Mouse (Mus musculus) lung, postnatal 36 days (tissue): ENCODE measurements around the gene Arl5c.

ENCODE experiments used
- DNase-seq: peaks from one replicate; pipeline ENCODE4 v3.0.0; 2022; ENCODE audit warnings: mixed read lengths

Gene Arl5c

DNA sequence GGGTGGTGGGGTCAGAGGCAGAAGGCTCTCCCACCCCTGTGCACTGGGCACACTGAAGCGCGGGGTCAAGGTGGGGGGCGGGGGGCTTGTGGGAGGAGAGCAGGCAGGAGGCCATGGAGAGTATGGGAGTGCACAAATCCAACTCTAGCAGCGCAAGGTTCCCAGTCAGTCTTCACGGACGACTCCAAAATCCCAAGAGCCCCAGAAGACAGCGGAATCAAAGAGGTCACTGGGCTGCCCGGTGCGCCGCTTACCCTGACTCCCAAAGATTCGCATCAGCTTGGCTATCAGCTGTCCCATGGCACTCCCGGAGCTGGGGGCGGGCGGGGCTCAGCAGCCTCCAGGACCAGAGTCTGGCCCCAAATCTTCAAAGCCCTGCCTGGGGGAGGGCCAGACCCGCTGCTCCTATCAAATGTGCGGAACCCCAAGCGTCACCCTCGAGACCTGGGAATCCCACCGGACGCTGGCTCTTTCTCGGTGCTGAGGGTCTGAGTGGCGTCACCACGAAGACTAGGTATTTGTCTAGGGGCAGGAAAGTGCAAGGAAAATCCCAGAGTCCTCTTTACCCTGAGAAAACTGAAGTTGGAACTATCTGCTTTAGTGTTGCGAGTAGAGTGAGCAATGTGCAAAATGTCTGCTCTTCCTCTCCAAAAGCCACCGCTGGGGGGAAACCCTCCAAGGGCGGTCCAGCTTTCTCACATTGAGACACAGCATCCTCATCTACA is at the start of gene Arl5c:
Gene Arl5c, minus strand, starts transcription at position 618 of the 725 bp plus-strand sequence.
- peak; percentile 54 for DNase-seq

DNA sequence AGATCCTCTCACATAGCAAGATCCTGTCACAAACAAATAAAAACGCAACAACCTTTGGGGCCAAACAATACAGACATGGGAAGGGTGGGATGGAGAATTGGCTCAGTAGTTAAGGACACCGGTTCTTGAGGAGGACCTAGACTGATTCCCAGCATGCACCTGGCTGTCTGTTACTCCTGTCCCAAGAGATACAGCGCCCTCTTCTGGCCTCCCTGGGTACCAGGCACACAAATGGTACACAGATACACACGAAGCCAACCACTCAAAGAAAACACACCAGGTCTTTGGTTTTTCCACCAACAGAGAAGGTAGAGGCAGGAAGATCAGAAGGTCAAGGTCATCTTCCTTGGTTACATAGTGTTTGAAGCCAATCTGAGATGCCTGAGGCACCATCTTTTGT is 49.6 kb upstream of the Arl5c start:
- DNase-seq, result no peak

DNA sequence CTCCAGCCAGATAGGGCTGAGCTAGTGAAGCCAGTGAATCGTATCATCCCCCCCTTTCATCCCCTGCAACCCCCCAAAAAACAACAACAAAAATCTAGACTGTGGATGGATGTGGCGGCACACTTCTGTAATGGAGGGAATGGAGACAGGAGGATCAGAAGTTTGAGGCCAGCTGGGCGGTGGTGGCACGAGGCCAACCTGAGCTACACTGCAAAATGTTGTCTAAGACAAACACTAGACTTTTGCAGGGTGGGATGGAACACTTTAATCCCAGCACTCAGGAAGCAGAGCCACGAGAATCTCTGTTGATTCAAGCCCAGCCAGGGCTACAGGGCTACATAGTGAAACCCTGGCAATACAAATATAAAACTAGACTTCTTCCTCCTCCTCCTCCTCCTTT is 48.1 kb upstream of the Arl5c start:
- DNase-seq, result no peak

DNA sequence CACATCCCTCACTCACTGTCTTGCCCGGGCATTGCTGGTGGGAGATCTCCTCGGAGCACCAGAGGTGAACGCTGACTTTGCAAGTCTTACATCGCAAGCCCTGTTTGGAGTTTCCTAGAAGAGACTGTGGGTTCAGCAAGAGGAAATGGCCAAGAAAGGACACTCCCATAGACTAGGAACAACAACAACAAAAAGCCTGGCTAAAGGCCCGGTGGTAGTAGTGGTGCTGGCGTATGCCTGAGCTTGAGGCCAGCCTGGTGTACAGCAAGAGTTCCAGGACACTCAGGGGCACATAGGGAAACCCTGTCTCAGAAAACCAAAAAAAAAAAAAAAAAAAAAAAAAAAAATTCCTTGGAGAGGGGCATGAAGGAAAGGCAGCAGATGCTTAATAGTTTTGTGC is 46.8 kb upstream of the Arl5c start:
- DNase-seq, result peak; percentile 64

DNA sequence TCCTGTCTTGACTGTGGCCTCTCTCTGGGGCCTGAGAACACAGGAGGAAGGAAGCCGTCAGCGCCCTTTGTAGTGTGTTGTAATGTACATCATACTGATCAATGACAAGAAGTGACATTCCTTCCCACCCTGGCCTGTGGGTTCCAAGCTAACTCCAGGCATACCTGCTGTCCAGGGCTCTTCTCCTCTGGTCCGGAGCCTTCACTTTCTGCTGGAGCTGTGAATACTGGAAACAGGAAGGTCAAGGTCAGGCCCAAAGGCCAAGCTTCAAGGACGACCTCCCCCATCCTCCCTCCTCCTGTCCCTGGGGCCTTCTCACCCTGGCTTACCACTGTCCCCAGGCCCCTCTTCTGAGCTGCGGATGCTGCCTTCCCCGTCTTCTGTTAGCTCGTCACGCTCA is 45.0 kb upstream of the Arl5c start:
- DNase-seq, result no peak

DNA sequence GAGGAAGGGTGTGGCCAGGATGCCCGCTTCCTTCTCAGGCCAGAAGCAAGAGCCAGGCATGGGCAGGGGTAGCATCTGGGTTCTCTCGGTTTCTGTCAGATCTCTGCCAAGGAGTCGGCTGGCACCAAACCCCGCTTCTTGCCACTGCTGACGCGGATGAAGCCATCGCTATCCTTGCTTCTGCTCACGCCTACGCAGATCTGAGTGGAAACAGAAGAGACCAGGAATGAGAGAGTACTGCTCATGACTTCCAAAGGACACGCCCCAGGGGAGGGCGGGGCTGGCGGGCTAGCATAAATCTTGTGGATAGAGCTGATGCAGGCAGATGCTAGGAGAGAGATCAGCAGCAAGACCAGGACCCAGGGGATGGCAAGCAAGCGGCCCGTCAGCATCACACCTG is 41.9 kb upstream of the Arl5c start:
- DNase-seq, result peak; percentile 44

DNA sequence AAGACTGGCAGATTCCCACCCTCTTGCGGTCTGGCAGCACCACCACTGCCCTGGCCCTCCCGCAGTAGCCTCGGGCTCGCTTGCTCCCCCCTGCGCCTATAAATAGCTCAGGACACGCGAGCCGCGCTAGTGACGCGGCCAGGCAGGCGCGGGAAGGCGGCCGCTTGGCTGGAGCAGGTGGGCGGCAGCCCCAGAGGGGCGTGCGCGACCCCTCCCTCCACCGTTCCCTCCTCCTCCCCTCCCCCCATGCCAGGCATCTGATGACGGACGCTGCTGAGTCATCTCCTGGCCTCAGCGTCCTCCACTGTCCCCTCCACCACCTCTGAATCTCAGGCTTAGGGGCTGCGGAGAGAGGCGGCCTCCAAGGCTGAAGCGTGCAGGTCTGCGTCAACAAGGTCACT is 40.0 kb upstream of the Arl5c start:
- peak; percentile 21 for DNase-seq

DNA sequence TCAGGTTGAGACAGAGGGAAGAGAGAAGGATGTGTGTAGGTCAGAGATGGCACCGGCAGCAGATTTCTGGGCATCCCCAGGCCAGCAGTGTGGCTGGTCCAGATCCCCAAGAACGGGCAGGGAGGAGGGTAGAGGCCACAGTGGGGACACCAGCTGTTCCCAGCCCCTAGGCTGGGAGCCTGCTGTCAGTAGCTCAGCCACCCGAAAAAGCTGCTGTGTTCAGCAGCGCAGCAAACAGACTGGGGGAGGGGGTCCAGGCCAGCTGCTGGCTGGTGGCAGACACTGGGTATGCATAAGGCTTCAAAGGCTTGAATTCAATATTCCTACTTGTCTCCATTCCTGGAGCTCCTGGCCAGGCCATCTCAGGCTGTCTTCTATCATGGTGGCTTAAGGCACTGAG is 38.9 kb upstream of the Arl5c start:
- DNase-seq, result no peak

DNA sequence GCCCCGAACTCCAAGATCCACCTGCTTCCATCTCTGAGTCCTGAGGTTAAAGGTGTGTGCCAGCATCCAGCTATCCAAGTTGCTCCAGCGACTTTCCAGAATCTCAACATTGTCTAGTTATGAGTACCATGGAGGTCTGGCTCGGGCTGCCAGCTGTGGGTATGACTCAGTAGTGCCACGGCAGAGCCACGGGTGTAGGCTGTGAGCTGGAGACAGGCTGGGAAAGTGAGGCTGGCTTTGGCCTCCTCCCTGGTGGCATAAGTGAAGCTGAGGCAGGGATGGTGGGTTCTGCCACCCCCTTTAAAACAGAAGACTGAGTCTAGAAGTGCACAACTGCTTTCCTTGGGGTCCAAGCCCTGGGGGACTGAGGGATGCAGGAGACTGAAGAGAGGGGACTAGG is 38.1 kb upstream of the Arl5c start:
- no peak for DNase-seq

DNA sequence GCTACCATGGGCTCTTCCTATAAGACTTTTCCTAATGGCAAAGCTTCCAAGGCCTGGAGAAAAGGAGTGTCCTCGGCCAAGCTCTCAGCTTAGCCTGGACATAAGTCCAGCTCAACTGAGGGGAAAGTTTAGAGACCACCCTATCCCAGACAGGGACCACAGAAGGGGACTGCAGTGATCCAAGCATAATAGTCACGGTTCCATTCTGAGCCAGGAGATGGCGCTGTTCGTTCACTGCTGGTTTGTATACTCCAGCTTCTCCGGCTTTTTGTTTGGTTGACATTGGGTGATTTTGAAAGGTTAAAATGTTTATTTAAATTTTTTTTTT is 35.4 kb upstream of the Arl5c start:
- DNase-seq, result peak; percentile 87

DNA sequence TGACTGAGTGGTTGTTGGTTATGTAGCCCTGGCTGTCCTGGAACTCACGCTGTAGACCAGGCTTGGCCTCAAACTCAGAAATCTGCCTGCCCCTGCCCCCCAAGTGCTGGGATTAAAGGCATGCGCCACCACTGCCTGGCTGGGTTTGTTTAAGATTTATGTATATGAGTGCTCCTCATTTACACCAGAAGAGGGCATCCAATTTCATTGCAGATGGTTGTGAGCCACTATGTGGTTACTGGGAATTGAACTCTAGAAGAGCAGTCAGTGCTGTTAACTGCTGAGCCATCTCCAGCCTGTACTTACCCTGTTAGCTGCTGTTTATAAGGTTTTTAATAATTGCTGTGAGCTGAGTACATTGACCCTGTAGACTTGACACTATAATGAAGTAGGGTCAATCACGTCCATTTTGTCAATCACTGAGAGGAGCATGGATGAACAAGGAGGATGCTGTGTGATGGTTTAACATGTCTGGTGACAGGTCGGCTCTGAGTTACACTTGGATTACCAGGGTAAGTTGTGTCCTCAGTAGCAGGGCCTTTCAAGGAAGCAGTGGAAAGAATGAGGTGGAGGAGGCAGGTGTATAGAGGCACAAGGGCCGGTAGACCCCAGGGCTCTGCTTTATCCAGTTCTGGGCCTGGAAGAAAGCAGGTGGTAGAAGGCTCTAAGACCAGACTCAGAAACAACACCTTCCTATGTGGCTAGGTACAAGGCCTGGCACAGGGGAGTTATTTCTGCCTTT is 34.9 kb upstream of the Arl5c start:
- DNase-seq, result no peak

DNA sequence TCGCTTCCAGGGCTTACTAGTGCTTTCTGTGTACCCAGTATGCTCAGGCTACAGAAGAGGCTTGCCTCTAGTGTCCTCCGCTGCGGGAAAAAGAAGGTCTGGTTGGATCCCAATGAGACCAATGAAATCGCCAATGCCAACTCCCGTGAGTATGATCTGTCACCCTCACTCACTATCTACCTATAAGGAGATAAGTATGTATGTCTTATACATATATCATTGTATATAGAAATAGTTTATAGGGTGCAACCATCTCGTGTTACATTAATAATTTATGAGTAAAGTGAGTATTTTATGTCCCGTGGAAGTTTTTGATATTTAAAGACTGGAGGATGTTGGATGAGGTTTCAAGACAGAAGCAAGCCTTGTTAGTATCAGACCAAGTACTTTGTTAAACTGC is 31.8 kb upstream of the Arl5c start:
- no peak for DNase-seq

DNA sequence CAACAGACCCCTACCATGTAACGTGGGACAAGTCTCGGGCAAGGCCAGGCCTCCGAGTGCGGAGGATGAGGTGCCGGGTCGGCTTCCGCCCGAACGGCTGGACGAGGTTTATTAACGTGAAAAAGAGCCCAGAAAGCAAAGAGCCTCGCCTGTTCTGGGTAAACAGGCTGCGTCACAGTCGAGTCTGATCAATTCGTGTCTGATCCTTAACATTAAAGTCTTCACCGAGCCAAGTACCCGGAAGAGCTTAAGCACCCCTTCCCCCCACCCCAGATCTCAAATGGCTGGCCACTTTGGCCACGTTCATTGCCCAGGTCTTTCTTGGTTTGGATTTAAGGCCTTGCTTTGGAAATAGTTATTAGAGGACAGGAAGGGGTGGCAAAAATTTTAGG is 31.3 kb upstream of the Arl5c start:
- no peak for DNase-seq

DNA sequence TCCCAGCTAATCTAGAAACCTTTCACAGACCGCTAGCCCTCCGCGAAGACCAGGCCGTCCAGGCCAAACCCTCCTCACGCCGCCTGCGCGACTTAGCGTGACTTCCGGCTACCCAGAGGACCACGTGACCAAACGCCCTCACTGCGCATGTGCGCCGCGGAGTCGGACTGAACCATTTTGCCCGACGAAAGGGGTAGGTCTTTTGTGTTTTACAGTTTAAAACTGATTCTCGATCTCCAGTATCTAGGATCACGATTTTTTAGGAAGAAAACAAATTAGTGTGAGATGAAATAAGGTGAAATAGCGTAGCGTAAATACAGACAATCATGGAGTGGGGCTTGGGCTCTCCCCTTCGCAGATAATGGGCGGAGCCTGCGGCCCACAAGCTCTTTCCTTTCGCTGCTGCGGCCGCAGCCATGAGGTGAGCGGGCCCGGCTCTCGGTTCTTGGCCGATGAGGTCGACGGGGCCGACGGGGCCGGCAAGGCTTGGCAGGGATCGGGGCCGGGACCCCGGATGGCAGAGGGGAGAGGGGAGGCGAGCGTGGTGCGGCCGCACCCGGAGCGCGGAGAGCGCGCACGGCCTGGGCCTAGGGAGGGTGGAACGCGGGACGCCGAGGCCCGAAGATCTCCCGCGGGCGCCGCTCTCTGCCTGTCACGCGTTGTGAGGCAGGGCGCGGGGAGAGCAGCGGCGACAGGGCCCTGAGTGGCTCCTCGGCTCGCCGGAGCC is 30.8 kb upstream of the Arl5c start, which contains the start of gene Rpl19:
Gene Rpl19, plus strand, starts transcription at position 141 of the 727 bp plus-strand sequence.
- DNase-seq, result peak; percentile 93

DNA sequence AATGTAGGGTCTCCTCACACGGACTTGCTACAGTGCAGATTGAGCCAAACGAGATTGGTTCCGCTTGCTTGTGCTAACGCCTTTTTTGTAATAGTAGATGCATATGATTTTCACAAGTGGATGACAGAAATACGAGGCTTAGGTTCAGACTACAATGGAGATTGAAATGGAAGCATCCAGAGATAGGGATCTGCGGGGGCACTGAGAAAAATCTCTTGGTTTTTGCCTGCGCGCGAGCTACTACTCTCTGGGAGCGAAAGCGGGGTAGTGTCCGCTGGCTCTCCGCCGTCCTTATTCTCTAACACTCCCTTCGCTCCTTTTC is 30.2 kb upstream of the Arl5c start:
- no peak for DNase-seq

DNA sequence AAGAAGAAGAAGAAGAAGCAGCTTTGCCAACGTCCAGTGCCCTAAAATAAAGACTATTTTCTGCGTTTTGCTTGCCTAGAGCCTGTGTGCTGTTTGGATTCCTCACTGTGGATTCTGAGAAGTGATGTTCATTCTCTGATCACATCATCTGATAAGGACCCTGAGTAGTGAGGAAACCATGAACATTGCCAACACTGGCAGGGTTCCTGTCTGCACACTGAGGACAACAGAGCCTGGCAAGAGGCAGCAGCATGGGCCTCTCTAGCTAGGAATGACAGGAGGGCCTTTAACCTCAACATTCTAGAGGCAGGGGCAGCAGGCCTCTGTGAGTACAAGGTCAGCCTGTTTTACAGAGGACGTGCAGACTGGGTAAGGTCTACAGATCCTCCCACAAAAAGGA is 28.5 kb upstream of the Arl5c start:
- DNase-seq, result no peak

DNA sequence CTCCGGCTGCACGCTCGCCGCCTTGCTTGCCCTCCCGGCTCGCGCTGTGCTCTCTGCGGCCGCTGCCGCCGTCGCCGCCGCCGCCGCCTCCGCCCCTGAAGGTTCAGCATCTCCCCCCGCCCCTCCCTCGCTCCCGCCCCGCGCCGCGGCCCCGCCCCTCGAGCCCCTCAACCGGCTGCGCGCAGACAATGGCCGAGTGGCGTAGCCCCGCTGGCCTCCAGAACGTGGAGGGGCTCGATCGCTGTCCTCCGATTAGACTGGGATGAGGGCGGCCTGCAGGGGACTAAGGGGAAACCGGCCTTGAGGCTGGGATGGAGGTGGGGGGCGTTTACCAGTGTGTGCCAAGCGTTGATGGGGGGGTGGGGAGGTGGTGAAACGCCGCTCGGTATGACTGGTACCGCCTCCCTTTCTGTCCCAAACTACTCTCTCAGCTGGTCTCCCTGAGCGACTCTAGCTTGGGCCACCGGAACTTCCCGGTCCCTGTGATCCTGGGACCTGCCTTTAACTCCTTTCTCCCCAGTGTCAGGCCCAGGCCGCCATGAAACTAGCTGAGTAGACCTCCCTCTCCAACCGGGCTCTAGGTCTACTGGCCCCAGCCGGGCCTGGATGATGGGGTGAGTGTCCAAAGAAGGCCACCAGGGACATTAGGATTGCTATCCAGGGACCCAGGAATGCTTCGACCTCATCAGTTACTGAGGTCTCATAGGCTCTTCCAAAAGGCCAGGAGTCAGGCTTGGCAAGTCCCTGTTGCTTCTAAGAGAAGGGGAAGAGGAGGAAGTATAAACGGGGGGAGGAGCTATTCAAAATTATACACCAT is 26.8 kb upstream of the Arl5c start, which contains the start of gene Cacnb1:
Gene Cacnb1, minus strand, starts transcription at position 480 of the 817 bp plus-strand sequence.
- DNase-seq, result peak; percentile 71

DNA sequence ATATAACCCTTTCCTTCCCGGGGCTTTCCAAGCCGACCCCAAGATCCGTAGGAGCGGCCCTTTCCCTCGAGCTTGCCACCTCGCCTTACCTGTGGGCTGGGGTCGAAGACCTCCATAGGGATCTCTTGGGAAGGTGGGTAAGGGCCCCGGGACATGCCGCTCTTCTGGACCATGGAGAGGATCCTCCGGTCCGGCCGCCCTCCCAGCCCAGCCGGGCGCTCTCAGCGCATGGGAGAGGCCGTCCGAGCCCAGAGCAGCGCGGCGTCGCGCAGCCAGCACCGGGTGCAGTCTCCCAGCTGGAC is 26.2 kb upstream of the Arl5c start:
- no peak for DNase-seq

DNA sequence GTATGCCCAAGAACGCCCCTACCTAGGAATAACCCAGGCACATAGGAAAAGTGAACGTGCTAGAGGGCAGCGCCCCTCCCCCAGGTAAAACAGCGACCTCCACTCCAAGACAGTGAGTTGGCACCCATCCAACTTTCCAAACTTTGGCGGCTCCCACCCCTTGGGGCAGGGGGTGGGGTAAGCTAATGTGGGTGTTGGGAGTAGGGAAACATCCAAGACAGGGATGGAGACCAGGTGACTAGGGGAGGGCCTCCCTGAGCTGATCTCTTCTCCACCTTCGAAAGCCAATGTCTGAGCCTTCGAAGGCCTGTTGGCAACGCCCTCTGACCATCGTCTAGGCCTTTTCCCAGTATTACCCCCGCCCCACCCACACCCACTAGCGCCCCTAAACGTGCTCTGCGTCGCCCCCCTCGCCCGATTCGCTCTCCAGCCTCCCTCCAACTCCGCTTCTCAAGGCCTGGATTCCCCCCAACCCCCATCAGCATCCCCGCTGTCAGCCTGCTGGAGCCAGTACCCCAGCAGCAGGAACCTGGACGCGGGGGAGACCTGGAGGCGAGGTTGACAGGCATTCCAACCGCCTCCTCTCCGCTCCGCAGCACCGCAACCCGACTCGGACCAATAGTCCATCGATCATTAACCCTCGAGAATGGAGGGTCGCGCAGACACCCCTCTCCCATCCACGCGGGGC is 25.7 kb upstream of the Arl5c start:
- no peak for DNase-seq

DNA sequence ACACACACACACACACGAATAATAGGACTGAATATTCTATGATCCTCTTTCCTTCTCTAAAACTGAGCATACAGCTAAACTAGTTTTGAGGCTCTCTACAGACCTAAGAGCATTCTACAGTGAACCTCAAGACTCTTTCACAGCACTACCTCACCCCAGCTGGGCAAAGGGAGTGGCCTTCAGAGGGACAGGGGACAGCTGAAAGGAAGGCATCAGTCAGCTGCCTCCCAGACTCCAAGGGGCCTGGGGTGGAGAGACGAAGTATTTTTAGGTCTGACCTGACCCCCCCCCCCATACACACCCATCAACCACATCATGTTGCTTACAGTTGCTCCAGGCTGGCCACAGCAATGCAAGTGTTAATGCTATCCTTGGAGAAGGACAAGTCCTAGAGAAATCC is 25.1 kb upstream of the Arl5c start:
- no peak for DNase-seq

DNA sequence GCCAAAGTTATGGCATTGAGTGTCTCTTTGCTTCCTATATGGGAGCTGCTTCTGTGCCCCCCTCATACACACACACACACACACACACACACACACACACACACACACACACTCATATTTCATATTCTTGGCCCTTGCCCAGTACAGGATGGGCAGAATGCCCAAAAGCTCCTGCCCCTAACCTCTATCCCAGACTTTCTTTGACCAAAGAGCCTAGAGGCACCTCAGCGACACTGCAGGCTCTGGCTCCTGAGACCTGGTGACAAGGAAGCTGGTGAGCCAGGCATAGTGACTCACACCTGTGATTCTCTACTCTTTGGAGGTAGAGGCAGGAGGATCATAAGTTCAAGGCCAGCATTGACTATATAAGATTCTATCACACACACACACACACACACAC is 24.7 kb upstream of the Arl5c start:
- DNase-seq, result no peak

DNA sequence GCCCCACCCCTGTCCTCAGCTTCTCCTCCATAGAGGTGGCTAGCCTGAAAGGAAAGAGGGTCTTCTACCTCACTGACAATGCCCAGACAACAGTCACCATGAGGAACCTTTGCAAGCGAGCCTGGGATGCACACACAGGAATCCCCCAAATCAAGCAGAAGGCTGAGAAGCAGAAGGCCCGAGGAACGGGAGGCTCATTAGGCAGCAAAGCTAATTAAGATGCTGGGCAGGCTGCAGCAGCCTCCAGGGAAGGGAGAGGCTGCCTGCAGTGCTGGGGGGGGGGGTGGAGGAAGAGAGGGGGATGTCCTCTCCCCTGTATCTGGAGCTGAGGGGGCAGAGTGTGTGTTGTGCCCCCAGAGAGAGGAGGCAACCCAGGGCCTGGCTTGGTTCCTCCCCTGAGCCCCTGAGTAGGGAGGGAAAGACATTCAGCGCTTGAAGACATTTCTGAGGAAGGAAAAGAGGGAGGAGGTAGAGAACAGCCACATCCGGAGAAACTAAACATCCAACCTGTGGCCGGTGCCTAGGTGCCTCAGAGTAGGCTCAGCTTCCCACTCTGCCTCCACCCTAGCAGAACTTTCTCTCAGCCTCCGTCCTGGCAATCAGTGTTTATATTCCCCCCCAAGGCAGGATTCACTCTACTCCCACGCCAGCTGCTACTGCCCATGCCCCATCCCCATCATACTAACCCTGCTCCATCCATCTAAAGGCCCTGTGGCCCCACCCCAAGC is 24.1 kb upstream of the Arl5c start:
- no peak for DNase-seq
